Mouse (Mus musculus) stomach, postnatal 0 days (tissue): ENCODE results near the gene Gm10354. TPM values are rescaled to one million over a fixed set of nuclear protein-coding genes. Genes with fewer than 3 reads are reported as not detected.
"Not testable (repeated sequence)": the region's sequence is repeated elsewhere in the genome, so short reads cannot be mapped to it uniquely, and the experiment has no call there.

ENCODE experiments used
- ATAC-seq: fragments of 200-750 bp; cut with Nextera tagmentation; 2 replicates; pipeline ENCODE4 v1.8.0; 2017; ENCODE audit not compliant: low FRiP score, low TSS enrichment
- DNase-seq: peaks from one replicate; pipeline ENCODE4 v3.0.0-alpha.2; 2016; ENCODE audit warnings: low spot score
- H3K27ac ChIP-seq: fragments of 300-500 bp; sonication (generic); replicated peaks from 2 replicates; pipeline ENCODE4 v1.5.1; 2014; ENCODE audit warnings: mild to moderate bottlenecking, control low read depth
- H3K27me3 ChIP-seq: fragments of 300-500 bp; sonication (generic); 2 replicates; pipeline ENCODE4 v1.6.1; 2014; ENCODE audit warnings: low read length; ENCODE audit not compliant: control insufficient read depth, insufficient read depth
- H3K36me3 ChIP-seq: fragments of 300-500 bp; sonication (generic); 2 replicates; pipeline ENCODE4 v1.6.1; 2014; ENCODE audit warnings: low read length, mixed read lengths; ENCODE audit not compliant: control insufficient read depth, insufficient read depth
- H3K4me1 ChIP-seq: fragments of 300-500 bp; sonication (generic); replicated peaks from 2 replicates; pipeline ENCODE4 v1.6.1; 2014; ENCODE audit warnings: antibody characterized with exemption; ENCODE audit not compliant: control insufficient read depth, insufficient read depth
- H3K4me2 ChIP-seq: fragments of 300-500 bp; sonication (generic); replicated peaks from 2 replicates; pipeline ENCODE4 v1.6.1; 2014; ENCODE audit warnings: low read depth, mild to moderate bottlenecking, control low read depth, moderate library complexity
- H3K4me3 ChIP-seq: fragments of 300-500 bp; sonication (generic); 2 replicates; pipeline ENCODE4 v1.5.1; 2014; ENCODE audit warnings: low read depth, low read length, control low read depth
- H3K9ac ChIP-seq: fragments of 300-500 bp; sonication (generic); 2 replicates; pipeline ENCODE4 v1.6.1; 2014; ENCODE audit warnings: mild to moderate bottlenecking, low read length, control low read depth, mixed read lengths
- H3K9me3 ChIP-seq: fragments of 300-500 bp; sonication (generic); 2 replicates; pipeline ENCODE4 v1.6.1; 2016; ENCODE audit warnings: low read length; ENCODE audit not compliant: control insufficient read depth
- CTCF ChIP-seq: IDR thresholded peaks from 2 replicates; pipeline ENCODE4 v1.5.1; 2016; ENCODE audit warnings: antibody characterized with exemption, low read depth, mild to moderate bottlenecking, moderate library complexity
- WGBS: fragments of 180-500 bp; shearing (Covaris S2); extraction: QIAGEN DNeasy Blood & Tissue Kit; methylation state at CpG from one replicate; pipeline ENCODE4 v1.1.7; 2014; 5-methylcytosine and 5-hydroxymethylcytosine counted together
- polyA plus RNA-seq: library from polyadenylated mRNA; unstranded; fragments of >200 nt; fragmentation: Nextera tagmentation; extraction: Ambion mirVana; gene quantifications from 2 replicates; pipeline ENCODE4 v1.2.1, GENCODE M21; 2015

Gm10354 gene
- polyA plus RNA-seq, 1 experiment from 2014 or later: not detected

GRCm38 (mm10) chr5:14941043-14941442 is 37.7 kb downstream of the Gm10354 start:
- H3K4me1 ChIP-seq, H3K4me3 ChIP-seq, ATAC-seq, DNase-seq, H3K27me3 ChIP-seq, H3K27ac ChIP-seq, H3K9ac ChIP-seq, H3K36me3 ChIP-seq, H3K9me3 ChIP-seq, H3K4me2 ChIP-seq: not testable (repeated sequence)
- 90% methylated on average over 1 of the region's 1 CpGs for WGBS

DNA sequence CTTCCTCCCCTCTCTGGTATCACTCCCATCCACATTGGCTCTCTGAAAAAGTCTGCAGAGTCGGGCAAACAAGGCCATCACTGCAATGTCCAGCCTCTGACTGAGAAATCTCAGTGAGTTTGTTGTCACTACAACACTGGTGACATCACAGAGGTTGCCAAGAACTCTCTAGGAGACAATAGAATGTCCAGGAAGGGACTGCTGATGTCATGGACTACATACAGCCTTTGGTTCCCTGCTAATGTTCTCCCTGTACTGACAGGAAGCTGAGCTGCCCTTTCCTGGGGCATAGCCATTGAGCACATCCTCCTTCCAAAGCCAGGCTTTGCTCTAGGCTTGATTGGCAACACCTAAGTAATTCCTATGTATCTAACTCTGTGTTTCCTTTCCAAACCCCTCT is 40.4 kb downstream of the Gm10354 start, which contains the start of gene Speer4e:
Gene Speer4e, minus strand, starts transcription at position 101 of the 400 bp plus-strand sequence.
- not testable (repeated sequence) for H3K9ac ChIP-seq, ATAC-seq, H3K4me1 ChIP-seq, H3K9me3 ChIP-seq, H3K27me3 ChIP-seq, H3K4me2 ChIP-seq, DNase-seq, H3K4me3 ChIP-seq, H3K27ac ChIP-seq, H3K36me3 ChIP-seq
- WGBS: 36% methylated on average over 1 of the region's 1 CpGs

DNA sequence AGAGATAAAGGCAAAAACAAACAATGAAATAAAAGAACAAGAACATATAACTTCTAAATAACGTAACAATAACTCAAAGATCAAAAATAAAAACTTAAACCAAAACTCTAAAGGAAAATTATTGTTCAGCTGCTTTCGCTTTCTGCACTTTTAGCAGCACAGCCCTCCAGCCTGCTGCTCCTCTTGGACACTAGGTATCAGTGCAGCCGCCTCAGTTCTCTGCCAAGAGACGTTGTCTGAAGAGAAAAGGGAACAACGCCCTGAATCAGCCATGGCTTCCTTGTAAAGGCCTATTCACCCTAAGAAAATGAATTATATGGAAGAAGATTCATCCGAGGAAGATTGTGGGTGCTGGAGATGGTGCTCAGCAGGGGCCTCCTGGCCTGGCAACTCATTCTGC is 45.0 kb downstream of the Gm10354 start:
- not testable (repeated sequence) for H3K9ac ChIP-seq, H3K4me2 ChIP-seq, ATAC-seq, H3K9me3 ChIP-seq, H3K4me1 ChIP-seq, H3K27ac ChIP-seq, H3K36me3 ChIP-seq, DNase-seq, H3K4me3 ChIP-seq, H3K27me3 ChIP-seq
- 75% methylated on average over 5 of the region's 6 CpGs for WGBS

DNA sequence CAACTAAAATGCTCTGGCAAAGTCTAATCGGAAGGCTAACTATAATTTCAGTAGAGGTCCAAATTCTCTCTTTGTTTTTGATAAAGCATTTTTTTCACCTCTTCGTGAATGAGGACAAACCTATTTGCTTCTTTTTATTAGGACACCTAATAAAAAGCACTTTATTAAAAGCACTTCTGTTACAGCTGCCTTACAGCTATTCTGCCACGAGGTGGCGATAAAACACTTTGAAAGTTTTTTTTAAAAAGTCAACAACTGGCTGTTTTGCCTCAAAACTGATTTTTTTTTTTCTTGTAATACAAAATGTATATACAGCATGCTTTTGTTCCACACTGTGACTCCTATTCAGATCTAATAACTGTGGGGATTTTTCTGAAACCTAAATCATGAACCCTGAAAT is 51.7 kb downstream of the Gm10354 start:
- H3K27ac ChIP-seq, DNase-seq, H3K4me2 ChIP-seq, H3K9ac ChIP-seq, H3K9me3 ChIP-seq, H3K36me3 ChIP-seq, H3K4me3 ChIP-seq, ATAC-seq, H3K4me1 ChIP-seq, H3K27me3 ChIP-seq: not testable (repeated sequence)
- TF ChIP-seq CTCF: peak; percentile 50
- WGBS: 28% methylated on average over 4 of the region's 4 CpGs

Other genes starting within 250 kb of the Gm10354 start
- not detected in 2 replicates for gene Gm9758, start 64.0 kb downstream of the Gm10354 start, polyA plus RNA-seq
- gene Speer4e, start 40.5 kb downstream of the Gm10354 start, polyA plus RNA-seq: 0.21 TPM in 1 of 2 replicates, not detected in the other
- gene Gm17019, start 54.1 kb upstream of the Gm10354 start, polyA plus RNA-seq: not detected in 2 replicates